Mouse (Mus musculus) embryo, embryonic 10.5 days (tissue): Measurements from ENCODE around the gene AY074887.
"Not testable (repeated sequence)": the region's sequence is repeated elsewhere in the genome, so short reads cannot be mapped to it uniquely, and the experiment has no call there.

Experiments used
- DNase-seq: peaks from one replicate; pipeline ENCODE4 v3.0.0-alpha.2; 2015; ENCODE audit warnings: low spot score

AY074887 gene

DNA sequence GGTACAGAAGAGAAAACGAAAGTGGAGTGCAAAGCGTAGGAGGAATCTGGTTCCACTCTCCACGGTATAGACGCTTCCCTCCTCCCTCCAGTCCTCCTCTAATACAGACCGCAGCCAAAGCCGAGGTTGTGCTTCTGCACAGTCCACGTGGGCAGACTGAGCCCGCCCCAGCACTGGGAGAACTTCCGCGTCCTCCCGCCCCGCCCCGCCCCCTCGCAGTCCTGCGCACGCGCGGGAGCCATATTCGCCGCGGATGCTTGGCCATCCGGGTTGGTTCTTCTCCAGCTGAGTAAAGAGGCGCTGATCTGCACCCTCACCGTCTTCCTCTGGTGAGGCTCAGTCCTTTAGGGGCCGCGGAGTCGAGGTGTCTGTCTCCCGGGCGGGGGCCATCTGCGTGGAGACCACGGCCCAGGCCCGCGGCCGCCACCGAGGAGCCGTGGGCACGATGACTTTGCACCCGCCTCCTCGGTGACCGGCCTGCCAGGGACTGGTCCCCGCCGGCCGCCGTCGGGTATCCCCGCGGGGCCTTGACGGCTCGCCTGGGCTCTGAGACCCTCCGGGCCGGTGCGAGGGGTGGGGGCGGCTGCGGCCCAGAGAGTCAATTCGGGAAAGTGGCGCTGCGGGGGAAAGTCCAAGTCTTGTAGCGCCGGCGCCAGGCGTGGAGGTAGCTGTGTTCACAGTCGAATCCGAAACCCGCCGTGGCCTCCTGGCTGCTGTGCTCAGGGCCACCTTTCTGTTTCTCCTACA, at the start of gene AY074887, which contains the start of gene Psma4:
AY074887 (minus strand) TSS at position 424 of the 747 bp plus-strand sequence.
Psma4 (plus strand) TSS at position 216 of the 747 bp plus-strand sequence.
- DNase-seq, result peak; percentile 94

DNA sequence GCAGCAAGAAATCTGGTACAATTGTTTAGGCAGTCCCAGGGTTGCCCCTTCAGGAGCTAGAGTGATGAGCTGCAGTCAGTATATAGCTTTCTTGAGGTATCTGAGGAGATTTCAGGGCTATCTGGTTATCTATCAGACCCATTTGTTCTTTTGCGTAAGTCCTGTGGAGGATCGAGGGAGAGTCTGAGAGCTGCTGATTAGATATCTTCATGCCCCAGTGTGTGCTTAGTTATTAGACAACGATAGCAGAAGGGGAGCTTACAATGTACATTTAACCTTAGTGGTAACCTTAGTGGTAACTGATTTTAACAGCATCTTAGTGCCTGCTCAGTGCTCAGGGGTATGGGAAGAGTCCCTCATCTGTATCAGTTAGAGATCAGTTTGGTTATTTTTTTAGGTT, 44.8 kb upstream of the AY074887 start:
- no peak for DNase-seq

DNA sequence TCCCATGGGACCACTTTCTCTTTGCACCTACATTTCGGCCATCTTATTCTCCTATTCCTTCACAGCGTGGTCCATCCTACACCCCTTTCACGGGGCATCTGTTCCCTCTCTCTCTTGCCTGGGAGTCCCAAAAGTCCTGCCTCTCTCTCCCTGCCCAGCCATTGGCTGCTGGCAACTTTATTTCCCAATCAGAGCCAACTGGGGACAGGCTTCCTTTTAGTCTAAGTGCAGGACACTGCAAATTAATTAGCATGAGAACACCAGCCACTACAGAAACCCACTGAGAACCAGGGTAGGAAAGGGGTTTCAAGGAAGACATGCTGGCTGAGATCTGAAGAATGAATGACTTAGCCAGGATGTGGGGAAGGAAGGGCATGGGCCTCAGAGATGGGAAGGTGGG, 43.6 kb upstream of the AY074887 start:
- DNase-seq, result no peak

DNA sequence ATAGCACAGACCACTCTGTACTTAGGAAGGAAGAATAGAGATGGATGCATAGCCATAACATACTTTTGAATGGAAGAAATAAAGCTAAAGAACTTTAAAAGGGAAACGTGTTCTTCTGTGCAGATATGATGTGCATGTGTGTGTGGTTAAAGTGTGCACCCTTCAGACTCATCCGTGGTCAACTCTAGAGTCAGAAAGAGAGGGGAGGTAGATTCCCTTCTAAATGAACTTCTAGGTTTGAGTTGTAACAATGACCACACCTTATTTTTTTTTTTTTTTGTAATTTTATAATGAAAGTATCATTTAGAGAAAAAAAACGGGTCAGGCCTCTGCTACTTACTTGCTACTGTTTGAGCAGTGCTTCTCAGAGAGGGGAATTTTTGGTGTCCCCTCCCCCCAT, 39.6 kb upstream of the AY074887 start:
- DNase-seq, result no peak

DNA sequence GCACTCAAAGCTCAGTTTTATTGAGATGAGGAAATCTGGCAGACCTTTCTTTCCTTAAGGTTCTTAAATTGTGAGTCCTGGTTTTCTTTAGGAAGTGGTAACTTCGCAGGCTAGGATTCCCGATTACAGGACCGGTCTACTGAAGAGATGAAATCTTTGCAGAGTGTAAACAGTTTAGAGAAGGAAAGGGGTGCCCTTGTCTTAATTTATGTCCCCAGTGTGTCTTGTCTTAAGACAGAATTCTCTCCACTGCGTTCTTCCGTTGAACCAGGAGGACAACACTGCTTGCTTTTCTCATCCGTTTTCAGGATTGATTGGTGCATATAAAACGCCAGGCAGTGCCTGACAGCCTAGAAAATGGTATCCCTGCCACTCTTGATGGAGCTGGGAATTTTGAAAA, 31.6 kb upstream of the AY074887 start:
- peak; percentile 31 for DNase-seq

DNA sequence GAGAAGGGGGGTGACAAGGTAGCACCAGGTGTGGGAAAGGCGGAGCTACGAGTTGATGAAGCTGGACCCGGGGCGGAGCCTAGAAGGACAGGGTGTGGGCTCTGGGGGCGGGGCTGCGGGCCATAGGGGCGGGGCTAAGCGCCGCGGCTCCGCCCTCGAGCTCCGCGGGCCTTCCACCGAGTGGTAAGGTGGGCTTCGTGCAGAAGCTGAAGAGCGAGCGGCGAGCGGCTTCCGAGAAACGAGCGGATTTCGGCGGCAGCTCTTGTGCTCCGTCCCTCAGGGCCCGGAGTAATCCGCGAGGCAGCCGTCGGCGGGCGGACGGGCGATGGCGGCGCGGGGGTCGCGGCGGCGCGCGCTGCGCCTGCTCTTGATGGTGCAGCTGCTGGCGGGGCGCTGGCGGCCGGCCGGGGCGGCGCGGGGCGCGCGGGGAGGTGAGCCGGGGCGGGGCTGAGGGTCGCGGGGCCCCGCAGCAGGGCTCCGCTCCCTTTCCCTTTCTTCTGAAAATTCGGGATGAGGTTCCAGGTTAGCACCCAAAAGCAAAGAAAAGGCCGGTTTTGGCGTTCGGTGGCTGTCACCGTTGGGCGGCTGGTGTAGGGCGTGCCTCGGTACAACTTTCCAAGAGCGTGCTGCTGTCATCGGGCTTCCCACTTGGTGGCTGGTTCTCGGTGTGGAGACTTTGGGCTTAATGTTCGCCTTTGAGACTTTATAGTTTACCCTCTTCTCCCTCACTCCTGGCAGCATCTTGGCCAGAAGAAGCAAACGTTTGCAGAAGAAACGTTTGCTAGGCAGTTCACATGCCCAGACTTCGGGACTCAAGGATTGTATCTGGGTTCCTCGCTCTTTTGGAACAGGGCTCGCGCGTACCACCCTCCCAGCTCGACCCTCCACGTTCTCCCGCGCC, 30.7 kb upstream of the AY074887 start:
- peak; percentile 75 for DNase-seq

DNA sequence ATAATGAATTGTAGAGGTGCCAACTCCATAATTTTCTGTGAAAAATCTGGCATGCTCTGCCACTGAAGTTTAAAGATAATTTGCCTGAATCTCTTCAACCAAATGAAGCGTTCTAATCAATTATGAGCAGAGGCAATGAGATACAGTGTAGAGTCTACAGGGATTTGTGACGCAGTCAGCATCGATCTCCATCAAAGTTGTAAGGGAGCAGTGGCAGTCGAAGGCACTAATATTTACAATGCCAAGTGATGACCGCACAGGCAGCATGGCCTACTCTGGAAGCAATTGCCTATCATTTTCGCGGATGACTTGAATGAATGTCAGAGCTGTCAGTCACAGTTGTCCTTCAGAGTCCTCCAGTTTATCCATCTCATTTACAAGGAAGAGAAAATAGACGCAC, 29.9 kb upstream of the AY074887 start, which contains the start of gene Chrna5:
Chrna5 (plus strand) TSS at position 207 of the 400 bp plus-strand sequence.
- no peak for DNase-seq

DNA sequence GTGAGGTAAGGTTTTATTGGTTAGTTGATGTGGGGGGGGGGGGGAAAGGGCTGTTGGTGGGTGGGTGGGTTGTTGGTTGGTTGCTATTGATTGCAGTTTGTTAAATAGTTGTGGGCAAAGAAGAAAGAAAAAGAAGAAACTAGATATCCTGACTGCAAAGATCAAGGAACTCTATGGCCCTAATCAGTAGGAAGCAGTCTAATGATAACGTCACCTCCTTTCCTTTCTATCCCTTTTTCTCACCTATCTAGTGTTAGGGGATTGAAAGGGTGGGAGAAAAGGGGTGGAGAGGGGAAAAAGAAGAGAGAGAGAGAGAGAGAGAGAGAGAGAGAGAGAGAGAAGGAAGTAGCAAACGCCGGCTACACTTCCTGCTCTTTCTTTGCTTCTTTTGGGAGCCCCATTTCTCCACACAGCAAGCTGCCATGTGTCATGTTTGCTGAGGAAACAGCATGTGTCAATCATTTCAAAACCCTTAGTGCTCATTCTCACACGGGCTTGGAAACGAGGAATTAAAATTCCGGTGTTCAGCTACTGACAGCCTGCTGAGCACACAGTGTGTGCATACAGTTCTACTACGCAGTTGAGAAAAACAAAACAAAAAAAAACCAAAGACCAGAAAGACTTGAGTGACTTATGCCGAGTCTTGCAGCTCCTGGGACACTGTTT, 19.3 kb upstream of the AY074887 start:
- no peak for DNase-seq

DNA sequence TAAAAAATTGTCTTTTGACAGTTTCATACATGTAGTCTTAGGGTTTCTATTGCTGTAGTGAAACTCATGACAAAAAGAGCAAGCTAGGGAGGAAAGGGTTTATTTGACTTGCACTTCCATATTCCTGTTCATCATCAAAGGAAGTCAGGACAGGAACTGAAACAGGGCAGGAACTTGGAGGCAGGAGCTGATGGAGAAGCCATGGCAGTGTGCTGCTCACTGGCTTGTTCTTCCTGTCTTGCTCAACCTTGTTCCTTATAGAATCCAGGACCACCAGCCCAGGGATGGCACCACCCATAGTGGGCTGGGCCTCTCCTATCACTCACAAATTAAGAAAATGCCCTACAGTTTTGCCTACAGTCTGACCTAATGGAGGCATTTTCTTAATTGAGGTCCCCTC, 12.9 kb upstream of the AY074887 start:
- no peak for DNase-seq

DNA sequence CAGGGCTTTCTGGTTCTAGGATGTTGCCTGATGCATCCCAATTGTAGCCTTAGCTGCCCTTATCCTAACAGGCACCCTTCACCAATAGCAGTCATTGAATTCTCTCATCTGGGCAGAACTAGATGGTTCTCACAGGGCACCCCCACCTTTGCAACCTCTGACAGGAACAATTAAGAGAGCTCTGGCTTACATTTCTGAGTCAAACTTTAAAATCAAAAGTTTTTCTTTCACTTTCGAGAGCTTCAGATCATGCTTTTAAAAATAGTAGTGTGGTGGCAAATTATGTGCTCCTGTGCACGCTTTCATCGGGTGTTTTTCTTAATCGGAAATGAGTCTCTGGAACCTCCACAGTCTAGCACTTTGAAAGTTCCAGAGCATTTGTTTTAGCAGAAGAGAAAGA, 10.3 kb upstream of the AY074887 start:
- DNase-seq, result no peak

DNA sequence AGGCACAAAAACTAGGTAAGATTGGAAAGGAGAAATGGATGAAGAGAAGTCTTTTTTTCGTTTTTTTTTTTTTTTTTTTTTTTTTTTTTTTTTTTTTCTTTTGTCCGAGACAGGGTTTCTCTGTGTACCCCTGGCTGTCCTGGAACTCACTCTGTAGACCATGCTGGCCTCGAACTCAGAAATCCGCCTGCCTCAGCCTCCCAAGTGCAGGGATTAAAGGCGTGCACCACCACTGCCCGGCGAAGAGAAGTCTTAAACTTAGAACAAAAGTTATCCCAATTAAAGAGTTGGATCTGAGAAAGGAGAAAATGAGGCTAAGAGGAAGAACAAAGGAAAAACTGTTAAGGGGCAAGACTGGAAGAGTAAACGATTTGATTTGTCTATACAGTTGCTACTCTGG, 636 bp downstream of the AY074887 start:
- DNase-seq, result not testable (repeated sequence)

DNA sequence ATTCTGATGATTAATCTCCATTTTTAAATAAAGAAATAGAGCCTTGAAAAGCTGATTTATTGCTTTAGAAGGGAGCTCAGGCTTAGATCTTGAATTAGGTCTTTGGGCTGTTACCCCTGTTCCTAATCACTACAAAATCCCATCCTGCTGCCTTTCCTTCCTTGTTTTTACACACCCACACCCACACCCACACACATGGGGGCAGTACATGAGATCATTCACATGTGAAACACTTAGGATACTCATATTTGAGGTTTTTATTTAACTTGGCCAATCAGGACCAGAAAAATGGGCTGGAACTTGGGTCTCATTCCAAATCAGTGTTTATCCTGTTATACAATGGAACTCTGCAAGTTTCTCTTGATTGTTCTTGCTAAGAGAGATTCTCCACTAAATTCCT, 1.3 kb downstream of the AY074887 start:
- DNase-seq, result no peak

DNA sequence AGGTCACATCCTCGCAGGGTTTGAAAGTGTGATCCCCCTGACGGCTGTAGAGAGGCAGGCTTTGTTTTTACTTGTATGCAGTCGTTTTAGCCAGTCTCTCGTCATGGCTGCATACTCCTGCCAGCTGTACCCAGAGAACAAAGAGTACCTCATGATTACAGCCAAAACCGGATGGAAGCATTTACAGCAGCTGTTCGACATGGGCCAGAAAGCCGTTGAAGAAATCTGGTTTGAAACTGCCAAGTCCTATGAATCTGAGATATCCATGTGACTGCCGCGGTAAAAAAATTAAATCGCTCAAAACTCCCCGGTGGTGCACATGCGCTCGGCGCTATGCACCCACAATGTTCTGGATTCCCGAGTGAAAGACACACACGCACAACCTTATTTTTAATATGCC, 4.5 kb downstream of the AY074887 start:
- no peak for DNase-seq

DNA sequence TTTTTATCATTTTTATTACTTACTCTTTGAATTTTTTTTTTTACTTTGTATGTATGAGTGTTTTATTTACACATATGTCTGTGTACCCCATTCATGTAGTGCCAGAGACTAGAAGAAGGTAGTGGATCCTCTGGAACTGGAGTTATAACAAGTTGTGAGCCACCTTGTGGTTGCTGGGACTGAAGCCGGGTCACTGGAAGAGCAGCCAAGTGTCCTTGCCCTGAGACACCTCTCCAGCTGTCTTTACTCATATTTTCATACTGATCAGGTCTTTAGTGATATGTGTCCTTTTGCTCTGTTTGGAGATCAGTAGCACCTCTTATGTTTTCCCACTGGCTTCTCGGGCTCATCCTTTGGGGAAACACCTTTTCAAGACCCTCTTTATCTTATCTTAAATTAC, 6.3 kb downstream of the AY074887 start:
- DNase-seq, result no peak

DNA sequence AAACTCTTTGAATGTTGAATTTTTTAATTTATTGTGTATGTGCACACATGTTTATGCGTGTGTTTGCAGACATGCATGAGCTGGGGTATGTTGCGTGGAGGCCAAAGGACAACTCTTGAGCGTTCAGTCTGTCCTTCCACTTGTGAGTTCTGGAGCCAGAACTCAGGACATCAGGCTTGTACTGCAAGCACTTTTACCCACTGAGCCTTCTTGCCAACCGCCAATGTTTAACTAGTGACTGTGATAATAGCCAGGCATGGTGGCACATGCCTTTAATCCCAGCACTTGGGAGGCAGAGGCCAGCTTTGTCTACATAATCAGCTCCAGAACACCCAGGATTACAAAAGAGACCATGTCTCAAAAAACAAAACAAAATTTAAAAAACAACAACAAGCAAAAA, 8.7 kb downstream of the AY074887 start:
- no peak for DNase-seq

DNA sequence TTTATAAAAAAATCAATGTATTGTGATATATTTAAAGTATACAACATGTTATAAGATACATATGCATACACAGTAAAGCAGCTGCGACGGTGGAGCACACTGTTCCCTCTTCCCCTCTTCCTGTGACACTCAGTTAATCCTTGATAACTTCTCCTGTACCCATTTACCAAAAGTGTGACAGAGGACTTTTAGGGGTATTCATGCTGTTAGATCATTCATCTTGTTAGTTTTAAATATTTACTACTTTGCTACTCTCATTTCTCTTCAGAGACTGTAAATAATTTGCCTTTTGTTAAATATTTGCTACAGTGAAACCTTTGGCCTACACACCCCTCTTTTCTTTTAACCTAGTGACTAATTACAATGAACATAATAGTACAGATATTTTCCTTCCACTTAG, 18.4 kb downstream of the AY074887 start:
- no peak for DNase-seq

DNA sequence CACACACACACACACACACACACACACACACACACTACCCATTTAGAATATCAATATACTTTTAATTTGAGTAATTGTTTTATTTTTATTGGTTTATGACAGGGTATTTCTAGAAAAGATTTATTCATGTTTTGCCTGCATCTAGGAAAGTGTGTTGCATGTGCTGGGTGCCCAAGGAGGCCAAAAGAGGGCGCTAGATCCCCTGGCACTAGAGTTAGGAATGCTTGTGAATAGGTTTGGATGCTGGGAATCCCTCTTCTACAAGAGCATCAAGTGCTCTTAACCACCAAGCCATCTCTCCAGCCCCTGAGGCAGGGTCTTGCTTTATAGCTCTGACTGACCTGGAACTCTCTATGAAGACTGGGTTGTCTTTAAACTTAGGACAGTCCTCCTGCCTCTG, 19.0 kb downstream of the AY074887 start:
- DNase-seq, result no peak

DNA sequence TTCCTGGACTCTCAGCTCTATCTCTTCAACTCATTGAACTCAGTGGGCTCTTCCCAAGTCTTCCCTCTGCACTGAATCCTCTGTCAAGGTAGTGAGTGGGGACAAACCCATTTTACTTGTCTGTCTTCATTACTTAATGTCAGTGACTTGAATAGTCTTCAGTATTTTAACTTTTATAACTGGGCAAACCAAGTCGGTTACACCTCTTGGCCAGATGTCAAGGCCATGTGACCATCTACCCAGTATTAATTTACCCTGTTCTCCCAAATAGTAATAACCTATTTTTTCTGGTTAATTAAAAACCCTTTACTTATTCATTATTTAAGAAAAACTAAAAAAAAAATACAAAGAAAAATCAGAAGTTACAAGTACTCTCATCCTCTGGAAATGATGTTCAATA, 20.1 kb downstream of the AY074887 start:
- no peak for DNase-seq

DNA sequence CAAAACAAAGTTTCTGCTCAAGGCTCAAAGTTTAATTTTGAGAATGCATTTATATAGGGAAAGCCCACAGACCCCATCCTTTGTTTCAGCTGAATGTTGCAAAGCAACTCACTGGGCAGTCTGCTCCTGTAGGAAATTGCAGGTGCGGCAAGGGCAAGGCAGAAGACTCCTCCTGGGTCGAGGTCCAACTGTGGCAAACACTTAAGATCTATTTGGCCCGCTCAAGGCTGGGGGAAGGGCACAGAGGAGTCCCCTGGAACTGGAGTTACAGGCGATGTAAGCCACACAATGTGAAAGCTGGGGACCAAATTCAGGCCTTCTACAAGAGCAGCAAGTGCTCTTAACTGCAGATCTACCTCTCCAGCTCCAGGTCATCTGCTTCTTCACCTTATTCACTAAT, 30.9 kb downstream of the AY074887 start:
- no peak for DNase-seq

DNA sequence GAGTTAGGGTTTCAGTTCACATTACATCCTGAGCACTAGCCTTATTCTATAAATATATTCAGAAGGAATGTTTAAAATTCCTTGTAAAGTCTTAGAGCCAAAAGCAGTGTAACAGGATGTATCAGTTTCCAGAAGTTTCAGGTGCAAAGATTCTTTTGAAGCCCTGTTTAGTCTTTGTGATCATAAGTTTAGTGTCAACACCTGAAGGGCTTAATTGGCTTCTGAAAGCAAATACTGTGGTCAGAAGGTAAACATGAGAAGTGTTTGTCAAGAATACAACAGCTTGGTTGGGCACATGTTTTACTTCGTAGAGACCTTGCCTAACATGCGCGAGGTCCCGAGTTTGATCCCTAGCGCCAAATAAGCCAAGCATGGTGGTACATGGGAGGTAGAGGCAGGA, 32.0 kb downstream of the AY074887 start:
- DNase-seq, result no peak

DNA sequence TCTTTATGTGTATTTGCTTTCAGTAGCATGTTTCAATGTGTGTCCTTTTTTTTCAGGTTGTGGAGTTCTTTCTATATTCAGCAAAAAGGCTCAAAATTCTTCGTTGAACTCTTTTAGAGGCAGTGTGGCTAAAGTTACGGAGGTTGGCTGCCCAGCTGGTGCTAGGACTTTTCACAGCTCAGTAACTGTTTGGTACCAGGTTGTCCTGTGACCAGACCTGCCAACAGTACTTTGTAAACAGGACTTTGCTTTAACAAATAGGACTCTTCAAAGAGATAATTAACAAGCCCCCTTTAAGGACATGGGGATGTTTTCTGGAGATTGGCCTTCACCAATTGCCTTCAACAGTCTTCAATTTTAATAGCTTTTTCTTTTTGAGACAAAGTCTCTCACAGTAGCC, 32.6 kb downstream of the AY074887 start:
- no peak for DNase-seq

DNA sequence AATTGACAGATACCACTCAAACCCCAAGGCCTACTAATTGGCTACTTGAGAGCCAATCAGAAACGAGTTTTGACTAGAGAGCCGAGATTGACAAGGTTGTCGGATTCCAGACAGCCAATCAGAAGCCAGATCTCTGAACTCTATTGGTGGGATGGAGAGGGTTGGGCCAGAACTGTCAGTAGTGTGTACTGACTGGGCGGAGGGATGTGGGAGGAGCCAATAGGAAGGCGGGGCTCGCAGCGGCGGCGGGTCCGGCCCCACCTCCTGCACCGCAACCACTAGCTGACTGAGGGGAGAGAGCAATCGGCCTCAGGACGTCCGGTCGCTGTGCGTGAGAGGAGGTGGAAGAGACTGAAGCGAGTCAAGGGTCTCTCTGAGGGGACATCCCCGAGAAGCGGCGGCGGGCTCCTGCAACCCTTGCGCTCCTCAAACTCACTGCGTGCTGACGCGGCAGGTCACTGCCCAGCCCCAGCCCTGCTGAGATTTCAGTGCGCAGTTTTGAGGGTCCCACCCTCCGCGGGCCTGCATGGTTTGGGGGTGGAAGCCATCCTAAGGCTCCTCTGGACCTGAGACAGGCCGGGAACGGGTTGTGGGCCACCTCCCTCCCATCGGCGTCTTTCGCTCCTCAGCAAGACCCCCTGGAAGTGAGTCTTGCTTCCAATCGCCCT, 33.7 kb downstream of the AY074887 start, which contains the start of gene Hykk:
Hykk (plus strand) TSS at position 274 of the 668 bp plus-strand sequence.
- DNase-seq, result peak; percentile 95
